Mouse (Mus musculus): ENCODE results near the gene Frmpd2.

DNA sequence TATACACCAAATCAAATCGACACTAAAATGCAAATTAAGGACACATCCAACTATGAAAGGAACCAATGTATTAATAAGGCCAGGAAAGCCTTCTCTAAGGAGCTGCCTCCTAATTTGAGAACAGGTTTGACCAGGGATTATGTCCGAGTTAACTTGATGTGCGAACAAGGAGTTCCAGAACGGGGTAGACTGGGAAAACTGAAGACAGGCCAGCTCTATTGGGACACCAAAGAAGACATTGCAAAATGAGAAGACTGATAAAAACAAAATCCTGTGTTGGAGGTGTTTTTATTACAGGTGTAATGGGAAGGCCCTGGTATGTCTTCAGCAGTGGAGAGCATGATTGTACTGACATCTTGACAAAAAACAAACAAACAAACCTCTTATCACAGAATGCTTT is 23.2 kb upstream of the Frmpd2 start:
- no peak for TF ChIP-seq CTCF (IDR thresholded peaks at IDR 0.05; ENCODE audit: borderline replicate concordance, insufficient read depth, low read depth, low read length)
- TF ChIP-seq POLR2A (IDR thresholded peaks at IDR 0.05; ENCODE audit: borderline replicate concordance, insufficient read depth, low read length): no peak

Measured in cerebellum, adult 2 months (tissue).